Mouse (Mus musculus) frontal cortex, postnatal 36 days (tissue): ENCODE measurements around the gene Vwa1.
"Not testable (repeated sequence)": the region's sequence is repeated elsewhere in the genome, so short reads cannot be mapped to it uniquely, and the experiment has no call there.

ENCODE experiments used
- DNase-seq, 2 experiments: peaks; one replicate each; pipeline ENCODE4 v3.0.0; 2022; ENCODE audit warnings: low spot score in 2 of 2

Vwa1 gene

DNA sequence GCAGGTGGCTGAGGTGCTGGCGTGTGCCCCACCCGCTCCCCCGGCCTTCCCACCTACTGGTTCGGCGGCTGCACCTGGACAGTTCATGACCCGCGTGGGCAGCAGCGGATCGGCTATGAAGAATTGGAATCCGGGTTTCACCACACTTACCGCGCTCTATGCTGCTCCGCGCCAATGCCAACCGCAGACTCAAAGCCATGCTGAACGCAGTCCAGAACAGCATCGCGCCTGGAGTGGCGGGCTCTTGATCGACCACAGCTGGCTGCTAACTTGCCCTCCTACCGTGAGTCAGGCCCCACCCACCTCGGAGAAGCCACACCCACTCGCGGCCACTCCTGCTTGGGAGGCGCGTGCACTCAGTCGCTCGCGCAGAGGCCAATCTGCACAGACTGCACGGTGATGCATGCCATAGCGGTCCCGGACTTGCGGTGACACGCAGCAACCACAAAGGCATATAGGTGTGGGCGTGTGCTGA lies at the start of gene Vwa1:
Gene Vwa1, minus strand, starts transcription at position 419 of the 475 bp plus-strand sequence.
- peak; percentile 81 to 85 for DNase-seq

DNA sequence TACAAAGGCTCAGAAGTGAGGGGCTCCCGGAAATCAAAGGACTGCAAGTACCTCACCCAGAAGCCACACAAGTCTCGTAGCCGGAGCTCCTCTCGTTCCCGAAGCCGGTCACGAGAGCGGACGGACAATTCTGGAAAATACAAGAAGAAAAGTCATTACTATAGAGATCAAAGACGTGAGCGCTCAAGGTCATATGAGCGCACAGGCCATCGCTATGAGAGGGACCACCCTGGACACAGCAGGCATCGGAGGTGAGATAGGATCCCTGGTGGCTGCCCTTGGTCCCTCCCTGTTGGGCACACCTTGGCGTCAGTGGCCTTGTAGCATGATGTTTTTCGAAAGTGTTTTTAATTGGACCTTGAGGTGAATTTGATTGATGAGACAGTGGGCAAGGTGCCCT lies 48.9 kb upstream of the Vwa1 start:
- DNase-seq: no peak

DNA sequence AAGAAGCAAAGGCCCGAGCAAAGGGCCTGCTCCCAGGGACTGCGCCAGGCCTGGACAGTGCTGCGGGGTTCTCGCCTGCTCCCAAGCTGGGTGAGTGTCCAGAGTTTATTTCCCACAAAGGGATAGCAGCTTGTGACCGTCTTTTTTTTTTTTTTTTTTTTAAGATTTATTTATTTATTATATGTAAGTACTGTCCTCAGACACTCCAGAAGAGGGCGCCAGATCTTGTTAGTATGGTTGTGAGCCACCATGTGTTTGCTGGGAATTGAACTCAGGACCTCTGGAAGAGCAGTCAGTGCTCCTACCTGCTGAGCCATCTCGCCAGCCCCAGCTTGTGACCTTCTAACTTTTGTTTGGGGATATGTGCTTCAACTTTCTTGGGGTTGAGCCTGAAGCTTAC lies 46.5 kb upstream of the Vwa1 start:
- no peak for DNase-seq

DNA sequence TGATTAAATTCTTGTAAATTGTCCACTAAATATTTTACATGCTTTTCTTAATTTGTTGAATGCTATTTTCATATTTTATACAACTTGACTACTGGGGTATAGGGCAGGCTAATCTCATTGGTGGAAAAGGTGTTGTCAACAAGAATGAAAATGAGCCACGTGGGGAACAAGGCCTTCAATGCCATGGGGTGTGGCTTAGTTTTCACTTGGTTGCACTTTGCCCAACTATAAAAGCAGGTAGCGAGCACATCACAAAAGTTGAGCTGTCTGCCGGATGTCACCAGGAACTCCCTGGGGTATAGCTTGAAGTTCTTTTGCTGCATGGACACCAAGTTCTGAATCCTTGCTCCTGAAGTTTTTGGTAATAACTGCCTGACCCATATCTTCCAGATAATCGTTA lies 43.0 kb upstream of the Vwa1 start:
- no peak for DNase-seq

DNA sequence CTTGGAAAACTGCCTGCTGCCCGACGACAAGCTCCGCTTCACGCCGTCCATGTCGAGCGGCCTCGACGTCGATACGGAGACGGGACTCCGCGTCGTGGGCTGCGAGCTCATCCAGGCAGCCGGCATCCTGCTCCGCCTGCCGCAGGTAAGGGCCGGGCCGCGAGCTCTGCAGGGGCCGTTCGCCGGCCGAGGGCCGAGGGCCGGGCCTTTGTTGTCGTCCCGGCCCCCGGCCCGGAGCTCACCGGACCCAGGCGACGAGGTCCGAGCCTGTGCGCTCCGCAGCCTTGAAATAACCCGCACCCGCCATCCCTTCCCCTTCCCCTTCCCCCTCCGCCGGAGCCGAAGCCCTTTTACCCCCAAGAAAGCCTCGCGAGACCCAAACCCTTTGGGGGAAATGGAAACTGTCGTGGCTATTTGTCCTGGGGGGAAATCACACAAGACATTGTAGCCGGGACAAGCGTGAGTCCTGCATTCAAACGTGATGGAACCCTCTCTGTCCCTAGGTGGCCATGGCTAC lies 38.2 kb upstream of the Vwa1 start:
- DNase-seq: no peak

DNA sequence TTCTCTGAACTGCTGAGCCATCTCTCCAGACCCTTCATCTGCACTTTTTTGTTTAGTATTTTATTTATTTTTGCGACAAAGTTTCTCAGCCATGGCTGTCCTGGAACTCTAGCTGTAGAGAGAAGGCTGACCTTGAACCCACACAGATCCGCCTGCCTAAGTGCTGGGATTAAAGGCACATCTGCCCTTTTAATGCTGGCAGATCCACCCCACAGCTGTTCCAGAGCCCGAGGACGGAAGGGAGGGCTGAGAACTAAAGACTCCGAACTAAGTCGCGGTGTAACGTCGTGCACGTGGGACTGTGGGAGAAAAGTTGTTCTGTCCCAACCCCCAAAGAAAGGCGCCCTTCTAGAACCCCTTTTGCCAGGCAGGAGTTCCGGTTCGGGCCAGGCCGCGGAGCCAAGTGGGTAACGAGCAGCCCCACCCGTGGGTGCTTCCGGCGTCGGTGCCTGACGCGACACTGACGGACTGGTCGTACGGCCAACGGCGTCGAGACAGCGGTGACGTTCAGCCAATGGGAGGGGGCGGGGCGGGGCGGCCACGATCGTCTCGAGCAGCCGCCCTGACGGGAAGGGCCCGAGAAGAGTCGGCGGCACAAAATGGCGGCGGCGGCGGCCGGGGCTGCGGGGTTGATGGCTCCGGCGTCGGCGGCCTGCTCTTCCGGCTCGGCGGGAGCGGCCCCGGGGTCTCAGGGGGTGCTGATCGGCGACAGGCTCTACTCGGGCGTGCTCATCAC lies 37.6 kb upstream of the Vwa1 start, which contains the start of gene Ccnl2:
Gene Ccnl2, plus strand, starts transcription at position 561 of the 736 bp plus-strand sequence.
- DNase-seq: peak; percentile 90 to 93

DNA sequence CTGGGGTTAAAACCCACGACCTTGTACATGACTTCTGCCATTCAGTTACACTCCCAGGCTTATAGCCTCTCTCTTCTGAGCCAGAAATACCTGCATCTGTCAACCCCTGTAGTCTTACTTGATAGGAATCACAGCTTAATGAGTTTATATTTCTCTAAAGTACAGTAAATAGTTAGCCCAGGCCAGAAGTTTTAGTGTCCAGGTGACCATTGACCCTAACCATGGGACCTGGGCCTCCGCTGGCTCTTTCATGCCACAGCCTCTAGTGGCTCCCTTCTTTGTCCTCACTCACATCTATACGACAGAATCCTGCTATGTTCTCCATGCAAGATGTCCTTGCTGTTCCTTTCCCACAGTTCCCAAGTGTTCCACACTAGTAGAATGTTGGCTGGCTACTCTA lies 33.3 kb upstream of the Vwa1 start:
- DNase-seq: no peak

DNA sequence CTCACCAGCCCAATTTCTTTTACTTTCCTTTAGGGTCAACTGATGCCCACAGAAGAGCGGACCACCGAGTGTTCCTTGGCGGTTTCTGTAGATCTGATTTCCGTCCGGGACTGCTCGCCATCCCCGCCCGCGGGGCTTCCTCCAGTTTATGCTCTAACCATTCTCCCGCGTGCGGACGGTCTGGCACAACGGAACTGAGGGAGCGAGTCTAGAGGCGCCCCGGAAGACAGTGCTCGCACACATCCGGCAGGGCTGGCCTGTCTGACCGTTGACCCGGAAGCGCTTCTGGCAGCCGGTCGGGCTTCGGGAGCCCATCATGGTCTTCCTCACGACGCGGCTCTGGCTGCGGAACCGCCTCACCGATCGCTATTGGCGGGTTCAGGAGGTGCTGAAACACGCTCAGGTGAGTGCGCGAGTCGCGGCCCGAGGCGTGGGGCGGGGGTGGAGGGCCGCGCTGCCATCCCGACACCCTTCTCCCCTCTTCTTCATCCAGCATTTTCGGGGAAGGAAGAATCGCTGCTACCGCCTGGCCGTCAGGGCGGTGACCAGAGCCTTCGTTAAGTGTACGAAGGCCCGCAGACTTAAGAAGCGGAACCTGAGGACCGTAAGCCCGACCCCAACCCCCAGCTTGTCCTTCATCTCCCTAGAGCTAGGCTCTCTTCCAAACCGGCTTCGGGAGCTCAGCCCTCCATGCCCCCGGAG lies 29.0 kb upstream of the Vwa1 start:
- DNase-seq: peak; percentile 95

DNA sequence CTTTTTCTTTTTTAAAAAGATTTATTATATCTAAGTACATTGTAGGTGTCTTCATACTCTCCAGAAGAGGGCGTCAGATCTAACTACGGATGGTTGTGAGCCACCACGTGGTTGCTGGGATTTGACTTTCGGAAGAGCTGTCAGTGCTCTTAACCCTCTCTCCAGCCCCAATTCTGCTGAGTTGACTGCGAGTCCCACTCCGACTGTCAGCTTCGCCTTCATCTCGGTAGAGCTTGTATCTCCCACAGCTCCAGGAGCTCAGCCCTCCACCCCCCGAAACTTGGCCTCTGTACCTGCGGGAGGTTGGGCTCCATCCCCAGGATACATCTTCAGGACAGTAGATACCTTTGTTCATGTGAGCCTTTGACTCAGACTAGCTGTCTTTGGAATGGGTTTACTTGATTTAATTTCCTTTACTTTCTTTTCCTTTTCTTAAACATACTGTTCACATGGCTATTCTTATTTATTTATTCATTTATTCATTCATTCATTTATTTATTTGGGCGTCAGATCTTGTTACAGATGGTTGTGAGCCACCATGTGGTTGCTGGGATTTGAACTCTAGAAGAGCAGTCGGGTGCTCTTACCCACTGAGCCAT lies 28.3 kb upstream of the Vwa1 start, which contains the start of gene Mrpl20:
Gene Mrpl20, plus strand, starts transcription at position 138 of the 599 bp plus-strand sequence.
- no peak for DNase-seq

DNA sequence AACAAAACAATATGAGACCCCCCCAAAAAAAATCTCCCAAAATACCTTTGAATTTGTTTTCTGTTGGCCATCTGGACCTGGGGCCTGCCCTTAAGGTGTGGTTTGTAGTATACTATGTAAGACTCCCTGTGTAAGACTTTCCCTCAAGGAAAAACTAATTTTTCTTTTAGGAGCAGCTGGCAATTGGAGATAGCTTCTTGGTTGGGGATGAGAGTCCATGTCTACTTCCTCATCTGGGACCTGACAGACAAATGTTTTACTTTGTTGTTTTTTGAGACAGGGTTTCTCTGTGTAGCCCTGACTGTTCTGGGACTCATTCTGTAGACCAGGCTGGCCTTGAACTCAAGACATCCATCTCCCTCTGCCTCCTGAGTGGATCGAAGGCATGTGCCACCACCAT lies 27.6 kb upstream of the Vwa1 start:
- no peak for DNase-seq

DNA sequence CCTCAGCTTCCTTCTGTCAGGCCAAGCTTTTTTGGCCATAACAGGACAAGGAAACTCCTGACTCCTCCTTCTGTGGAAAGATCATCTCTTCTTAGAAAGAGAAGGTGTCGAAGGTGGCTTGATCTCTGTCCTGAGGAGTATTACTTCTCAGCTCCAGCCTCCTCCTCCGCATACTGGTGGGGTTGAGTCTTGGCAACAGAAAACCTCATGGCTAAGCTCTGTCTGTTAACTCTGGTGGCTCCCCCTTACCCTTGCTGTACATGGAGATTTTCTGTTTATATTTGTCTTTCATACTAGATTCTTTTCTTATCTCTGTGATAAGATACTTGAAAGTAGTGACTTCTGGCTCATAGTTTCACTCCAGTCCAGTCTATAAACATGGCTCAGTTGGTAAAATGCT lies 19.2 kb upstream of the Vwa1 start:
- no peak for DNase-seq

DNA sequence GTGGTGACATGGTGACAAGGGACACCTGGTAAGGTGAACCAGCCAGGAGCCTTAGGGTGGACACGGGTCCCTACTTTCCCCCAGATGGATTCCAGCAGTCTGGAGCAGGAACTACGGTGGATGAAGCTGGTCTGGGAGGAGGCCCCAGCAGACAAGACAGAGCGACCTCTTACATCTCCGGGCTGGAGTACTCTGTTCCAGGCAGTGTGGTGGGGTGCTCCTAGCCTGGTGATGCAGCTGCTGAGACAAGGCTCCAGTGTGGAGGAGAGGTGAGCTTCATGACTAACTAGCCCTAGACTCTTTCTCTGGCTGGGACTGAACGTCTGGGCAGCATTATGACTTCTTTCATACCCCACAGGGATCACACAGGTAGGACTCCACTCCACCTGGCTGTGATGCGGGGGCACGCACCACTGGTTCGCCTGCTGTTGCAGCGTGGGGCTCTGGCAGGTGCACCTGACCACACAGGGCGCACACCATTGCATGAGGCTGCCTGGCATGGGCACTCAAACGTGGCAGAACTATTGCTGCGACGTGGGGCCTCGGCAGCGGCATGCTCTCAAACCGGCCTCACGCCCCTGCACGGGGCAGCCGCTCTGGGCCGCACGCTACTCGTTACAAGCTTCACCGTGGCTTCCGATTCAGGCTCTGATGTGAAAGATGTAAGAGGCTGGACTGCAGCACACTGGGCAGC lies 16.9 kb upstream of the Vwa1 start:
- no peak for DNase-seq

DNA sequence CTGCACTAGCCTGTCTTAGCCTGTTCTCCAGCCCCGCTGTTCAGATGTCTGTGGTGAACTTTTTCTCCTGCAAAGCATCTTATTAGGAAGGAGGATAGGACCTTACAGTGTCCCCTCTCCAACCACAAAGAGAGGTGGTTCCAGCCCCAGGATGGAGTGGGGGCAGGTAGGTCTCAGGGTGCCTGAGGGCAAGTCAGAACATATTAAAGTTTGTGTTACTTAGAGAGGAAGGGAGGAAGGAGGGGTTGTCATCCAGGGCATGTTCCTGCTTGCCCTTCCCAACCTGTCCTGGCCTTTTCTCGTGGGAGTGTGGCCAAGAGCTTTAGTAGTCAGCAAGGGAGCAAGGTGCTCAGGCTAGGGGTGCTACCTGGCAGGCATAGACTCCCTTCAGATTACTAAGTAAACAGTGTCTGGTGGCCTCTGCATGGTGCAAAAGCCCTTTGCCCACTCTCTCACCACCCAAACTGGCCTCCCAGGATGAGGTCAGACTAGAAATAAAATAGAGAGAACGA lies 16.2 kb upstream of the Vwa1 start:
- no peak for DNase-seq

DNA sequence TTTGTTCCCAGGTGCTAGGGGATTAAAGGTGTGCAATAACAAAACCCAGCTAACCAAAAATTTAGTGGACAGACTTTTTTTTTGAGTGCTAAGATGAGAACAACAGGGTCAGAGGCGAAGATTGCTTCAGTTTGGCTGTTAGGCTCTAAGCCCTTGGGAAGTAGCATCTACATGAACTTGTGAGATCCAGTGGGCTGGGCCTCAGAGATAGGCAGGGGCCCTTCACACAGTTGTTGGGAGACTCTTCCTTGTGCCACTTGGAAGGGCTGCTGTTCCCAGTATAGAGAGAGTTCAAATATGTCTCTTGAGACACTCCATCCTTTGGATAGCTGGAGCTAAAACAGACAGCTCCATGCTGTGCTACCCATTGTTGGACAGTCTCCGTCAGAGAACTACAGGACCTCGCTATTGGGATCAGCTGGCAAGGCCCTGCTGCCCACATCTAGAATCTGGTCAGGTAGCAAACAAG lies 15.6 kb upstream of the Vwa1 start, which contains the start of gene Ankrd65:
Gene Ankrd65, plus strand, starts transcription at position 419 of the 469 bp plus-strand sequence.
- DNase-seq: no peak

DNA sequence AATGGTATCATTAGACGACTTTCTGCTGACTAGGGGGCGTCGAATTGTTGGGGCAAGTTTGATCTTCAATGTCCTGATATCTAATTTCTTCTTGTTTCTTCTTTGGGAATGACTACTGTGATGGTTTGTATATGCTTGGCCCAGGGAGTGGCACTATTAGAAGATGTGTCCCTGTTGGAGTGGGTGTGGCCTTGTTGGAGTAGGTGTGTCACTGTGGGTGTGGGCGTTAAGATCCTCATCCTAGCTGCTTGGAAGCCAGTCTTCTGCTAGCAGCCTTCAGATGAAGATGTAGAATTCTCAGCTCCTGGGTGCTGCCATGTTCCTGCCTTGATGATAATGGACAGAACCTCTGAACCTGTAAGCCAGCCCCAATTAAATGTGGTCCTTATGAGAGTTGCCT lies 14.3 kb upstream of the Vwa1 start:
- DNase-seq: not testable (repeated sequence)

DNA sequence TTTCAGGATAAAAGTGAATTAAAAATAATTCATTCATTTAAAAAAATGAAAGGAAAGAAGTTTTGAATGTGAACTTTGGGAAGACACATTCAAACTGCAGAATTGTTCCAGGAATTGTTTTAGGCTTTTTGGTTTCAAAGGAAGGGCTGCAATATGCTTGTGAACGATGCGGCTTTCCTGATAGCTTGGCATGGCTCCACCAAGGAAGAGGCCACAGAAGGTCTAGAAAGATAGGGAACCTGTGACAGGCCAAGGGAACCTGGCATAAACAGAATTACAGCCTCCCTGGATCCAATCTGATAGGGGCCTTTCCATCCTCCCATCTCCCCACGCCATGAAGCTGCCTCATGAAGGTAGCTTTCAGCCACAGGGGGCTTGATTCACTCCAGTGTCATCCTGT lies 13.8 kb upstream of the Vwa1 start:
- no peak for DNase-seq

DNA sequence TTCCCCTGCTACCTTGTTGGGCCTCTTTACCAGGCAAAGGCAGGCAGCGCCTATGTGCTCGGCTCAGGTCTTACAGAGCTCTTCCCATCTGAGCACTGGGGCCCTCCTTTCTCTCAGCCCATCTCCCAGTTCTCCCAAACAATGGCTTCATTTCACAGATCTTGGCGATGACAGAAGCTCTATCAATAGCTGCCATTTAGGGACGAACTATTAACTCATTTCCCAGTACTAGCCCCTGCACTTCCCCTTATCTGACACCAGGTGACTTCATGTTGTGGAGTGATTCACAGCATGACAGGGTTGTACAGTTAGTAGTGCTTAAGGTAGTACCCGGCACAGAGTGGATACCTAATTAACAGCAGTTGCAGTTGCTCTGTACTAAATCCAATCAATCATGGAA lies 11.3 kb upstream of the Vwa1 start, which contains the start of gene Tmem88b:
Gene Tmem88b, minus strand, starts transcription at position 56 of the 400 bp plus-strand sequence.
- DNase-seq: no peak

DNA sequence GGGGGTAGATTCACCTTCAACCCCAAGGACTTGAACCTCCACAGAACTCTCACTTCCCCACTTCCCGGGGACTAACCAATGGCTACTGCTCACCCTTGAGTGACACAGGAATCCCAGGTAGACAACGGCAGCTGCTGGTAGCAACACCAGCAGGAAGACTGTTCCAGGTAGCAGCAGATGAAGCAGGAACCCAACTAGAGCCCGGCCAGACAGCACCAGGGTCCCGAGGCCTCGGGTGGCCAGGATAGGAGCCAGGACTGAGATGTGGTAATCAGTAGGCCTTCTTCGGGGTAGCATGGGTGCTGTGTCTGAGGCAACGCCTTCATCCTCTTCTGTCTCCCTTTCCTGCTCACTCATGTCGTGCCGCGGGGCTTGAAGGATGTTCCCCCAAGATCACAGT lies 10.7 kb upstream of the Vwa1 start:
- no peak for DNase-seq

DNA sequence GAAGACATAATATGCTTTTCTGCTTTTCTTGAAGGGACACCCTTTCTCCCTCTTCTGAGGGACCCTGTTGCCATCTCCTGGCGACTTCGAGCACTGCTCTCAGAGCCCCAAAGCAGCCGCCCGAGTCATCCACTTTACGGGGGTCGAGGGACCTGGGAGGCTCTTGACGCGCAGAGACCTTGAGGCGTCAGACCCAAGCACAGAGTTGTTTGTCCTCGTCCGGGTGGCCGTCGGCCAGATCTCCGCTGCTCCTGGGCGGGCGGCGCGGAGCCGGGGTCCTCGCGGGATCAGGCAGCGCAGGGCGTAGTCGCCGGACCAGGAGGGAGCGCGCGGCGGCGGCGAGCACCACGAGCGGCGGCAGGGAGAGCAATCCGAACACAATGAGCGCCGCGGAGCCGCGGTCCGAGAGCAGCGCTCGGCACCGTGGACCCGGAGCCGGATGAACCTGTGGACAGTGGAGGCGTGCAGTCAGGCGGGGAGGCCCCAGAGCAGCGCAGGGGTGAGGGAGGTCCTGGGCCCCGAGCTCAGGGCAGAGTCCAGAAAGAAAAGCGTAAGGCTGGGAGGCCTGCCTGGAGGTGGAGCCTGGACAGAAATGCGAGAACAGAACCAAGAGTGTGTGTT lies 9.7 kb upstream of the Vwa1 start:
- DNase-seq: peak; percentile 77 to 79

DNA sequence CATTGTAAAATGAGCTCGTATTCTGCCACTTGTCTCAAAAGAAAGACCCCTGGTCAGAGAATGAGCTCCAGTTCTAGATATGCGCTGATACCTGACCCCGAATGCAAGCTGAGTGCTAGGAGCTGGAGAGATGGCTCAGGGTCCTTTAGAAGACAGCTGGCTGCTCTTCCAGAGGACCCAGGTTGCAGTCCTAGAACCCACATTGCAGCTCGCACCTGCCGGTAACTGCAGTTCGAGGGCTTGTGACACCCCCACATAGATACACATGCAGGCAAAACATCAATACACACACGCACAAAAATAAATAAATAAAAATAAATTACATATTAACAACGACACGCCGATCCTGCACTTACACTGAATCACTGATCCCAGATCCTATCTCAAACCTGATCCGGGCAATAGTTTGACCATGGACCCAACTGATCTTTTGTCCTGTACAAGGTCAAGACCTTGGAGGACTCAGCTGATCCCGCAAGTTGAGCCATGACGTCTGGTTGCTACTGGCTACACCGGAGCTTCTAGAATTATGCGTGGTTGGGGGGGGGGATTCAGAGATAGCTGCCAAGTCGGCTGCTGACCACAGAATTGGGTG lies 9.1 kb upstream of the Vwa1 start:
- no peak for DNase-seq
